Mouse (Mus musculus) bone marrow macrophage, adult 2 months (primary cell): ENCODE results near the gene Fgfr2. TPM values are rescaled to one million over a fixed set of nuclear protein-coding genes. Genes with fewer than 3 reads are reported as not detected.

ENCODE experiments used
- H3K27ac ChIP-seq: 2 replicates; pipeline ENCODE4 v1.5.1; 2012; ENCODE audit warnings: low read depth, low read length; ENCODE audit not compliant: insufficient read depth
- H3K4me1 ChIP-seq: 2 replicates; pipeline ENCODE4 v1.6.1; 2012; ENCODE audit warnings: low read length; ENCODE audit not compliant: control insufficient read depth, insufficient read depth
- H3K4me3 ChIP-seq: 2 replicates; pipeline ENCODE4 v1.5.1; 2012; ENCODE audit warnings: mild to moderate bottlenecking, low read length, moderate library complexity; ENCODE audit not compliant: insufficient read depth
- CTCF ChIP-seq: IDR thresholded peaks from 2 replicates; pipeline ENCODE4 v1.5.1; 2012; ENCODE audit warnings: low read depth, mild to moderate bottlenecking, low read length, moderate library complexity
- POLR2A ChIP-seq: IDR thresholded peaks from 2 replicates; pipeline ENCODE4 v1.6.1; 2012; ENCODE audit warnings: mild to moderate bottlenecking, low read depth, low read length, borderline replicate concordance
- polyA plus RNA-seq: library from polyadenylated mRNA; stranded (reverse); fragments of >200 nt; gene quantifications from 2 replicates; pipeline ENCODE4 v1.2.4, GENCODE M21; 2012; ENCODE audit not compliant: missing spikeins, insufficient read depth, insufficient read length

The Fgfr2 gene
- polyA plus RNA-seq, 1 experiment: 0.27 TPM

- H3K4me3 ChIP-seq: no peak overlapping the region
- TF ChIP-seq CTCF (no peak), POLR2A (no peak)
- H3K27ac ChIP-seq: no peak overlapping the region
- H3K4me1 ChIP-seq: peaks cover 8% of the 10 kb centered on the region
Observed at GRCm38 (mm10) chr7:132977981-132978380, 145.2 kb downstream of the Fgfr2 start.

- Histone ChIP-seq H3K4me3 (no peak overlapping the region), H3K4me1 (no peaks in the 10 kb centered on the region; the same call in 1 of the 2 replicates), H3K27ac (no peak overlapping the region)
- TF ChIP-seq CTCF (no peak), POLR2A (no peak)
Observed at GRCm38 (mm10) chr7:132976079-132976478, 147.1 kb downstream of the Fgfr2 start.

- no peak for TF ChIP-seq POLR2A
- no peak for TF ChIP-seq CTCF
- no peak overlapping the region for H3K4me3 ChIP-seq
- no peaks in the 10 kb centered on the region for H3K4me1 ChIP-seq
- no peak overlapping the region for H3K27ac ChIP-seq
Observed at GRCm38 (mm10) chr7:132972079-132972478, 151.1 kb downstream of the Fgfr2 start.

GRCm38 (mm10) chr7:132965707-132966106 is 157.4 kb downstream of the Fgfr2 start:
- no peak for TF ChIP-seq CTCF
- no peak for TF ChIP-seq POLR2A
- H3K4me1 ChIP-seq: peaks cover 2% of the 10 kb centered on the region
- no peak overlapping the region for H3K27ac ChIP-seq
- no peak overlapping the region for H3K4me3 ChIP-seq

GRCm38 (mm10) chr7:132964395-132964794 is 158.8 kb downstream of the Fgfr2 start:
- Histone ChIP-seq H3K4me3 (no peak overlapping the region), H3K27ac (no peak overlapping the region), H3K4me1 (peaks cover 2% of the 10 kb centered on the region)
- TF ChIP-seq CTCF: no peak

GRCm38 (mm10) chr7:132950613-132951012 is 172.5 kb downstream of the Fgfr2 start:
- TF ChIP-seq CTCF (no peak), POLR2A (no peak)
- Histone ChIP-seq H3K4me1 (no peaks in the 10 kb centered on the region), H3K27ac (no peak overlapping the region), H3K4me3 (no peak overlapping the region)

GRCm38 (mm10) chr7:132949968-132950367 is 173.2 kb downstream of the Fgfr2 start:
- no peak overlapping the region for H3K27ac ChIP-seq
- H3K4me3 ChIP-seq: no peak overlapping the region
- TF ChIP-seq CTCF (no peak), POLR2A (no peak)
- H3K4me1 ChIP-seq: no peaks in the 10 kb centered on the region

GRCm38 (mm10) chr7:132940569-132940968 is 182.6 kb downstream of the Fgfr2 start:
- no peak for TF ChIP-seq POLR2A
- no peak for TF ChIP-seq CTCF
- Histone ChIP-seq H3K4me1 (no peaks in the 10 kb centered on the region; the same call in 1 of the 2 replicates), H3K4me3 (no peak overlapping the region), H3K27ac (no peak overlapping the region)

GRCm38 (mm10) chr7:132939118-132939517 is 184.0 kb downstream of the Fgfr2 start:
- H3K27ac ChIP-seq: no peak overlapping the region
- H3K4me1 ChIP-seq: no peaks in the 10 kb centered on the region; the same call in 1 of the 2 replicates
- H3K4me3 ChIP-seq: no peak overlapping the region
- TF ChIP-seq CTCF (no peak), POLR2A (no peak)

GRCm38 (mm10) chr7:132934743-132935142 is 188.4 kb downstream of the Fgfr2 start:
- Histone ChIP-seq H3K4me1 (peaks cover 8% of the 10 kb centered on the region), H3K27ac (no peak overlapping the region), H3K4me3 (no peak overlapping the region)
- TF ChIP-seq CTCF (no peak), POLR2A (no peak)

- peaks cover 12% of the 10 kb centered on the region for H3K4me1 ChIP-seq
- no peak overlapping the region for H3K4me3 ChIP-seq
- TF ChIP-seq CTCF: no peak
- no peak for TF ChIP-seq POLR2A
- no peak overlapping the region for H3K27ac ChIP-seq
Observed at GRCm38 (mm10) chr7:132933331-132933730, 189.8 kb downstream of the Fgfr2 start.

- peaks cover 12% of the 10 kb centered on the region for H3K4me1 ChIP-seq
- peak overlapping the region; percentile 73 for H3K4me3 ChIP-seq
- no peak for TF ChIP-seq POLR2A
- H3K27ac ChIP-seq: peak overlapping the region; percentile 86
Observed at GRCm38 (mm10) chr7:132931560-132932351, 191.4 kb downstream of the Fgfr2 start.
